Mouse (Mus musculus) megakaryocyte, embryonic 14.5 days (primary cell): ENCODE measurements around the gene Usp29.

Experiments
- FLI1 ChIP-seq: IDR thresholded peaks from 2 replicates; pipeline ENCODE4 v1.6.1; 2012; ENCODE audit warnings: low read length, inconsistent platforms, mixed read lengths
- GATA1 ChIP-seq: IDR thresholded peaks from 3 replicates; pipeline ENCODE4 v1.6.1; 2012; ENCODE audit warnings: mixed read lengths, low read length, inconsistent platforms, borderline replicate concordance

DNA sequence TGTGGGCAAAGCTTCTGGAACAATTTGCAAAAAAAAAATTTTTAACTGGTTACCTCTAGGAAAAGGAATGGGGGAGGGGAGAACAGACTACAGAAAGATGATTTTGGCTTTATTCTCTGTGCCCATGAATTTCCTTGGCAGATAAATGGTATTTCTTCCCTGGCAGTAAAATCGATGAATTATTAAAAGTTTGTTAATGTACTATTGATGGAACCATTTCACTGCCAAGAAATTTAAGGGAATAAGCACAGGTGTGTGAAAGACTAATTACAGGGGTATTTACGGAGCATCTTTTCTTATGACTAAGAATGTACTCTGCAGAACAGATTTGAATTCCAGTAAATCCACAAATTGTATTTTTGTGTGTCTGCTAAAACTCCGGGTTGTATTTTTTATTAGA is 995 bp downstream of the Usp29 start:
- TF ChIP-seq FLI1 (no peak), GATA1 (no peak)
